Mouse (Mus musculus) stomach, postnatal 0 days (tissue): Measurements from ENCODE around the gene Rnf157.

Source experiments
- CTCF ChIP-seq: IDR thresholded peaks from 2 replicates; pipeline ENCODE4 v1.5.1; 2016; ENCODE audit warnings: antibody characterized with exemption, low read depth, mild to moderate bottlenecking, moderate library complexity
- EP300 ChIP-seq: optimal IDR thresholded peaks from 2 replicates; pipeline ENCODE3; 2016; ENCODE audit warnings: antibody characterized with exemption

DNA sequence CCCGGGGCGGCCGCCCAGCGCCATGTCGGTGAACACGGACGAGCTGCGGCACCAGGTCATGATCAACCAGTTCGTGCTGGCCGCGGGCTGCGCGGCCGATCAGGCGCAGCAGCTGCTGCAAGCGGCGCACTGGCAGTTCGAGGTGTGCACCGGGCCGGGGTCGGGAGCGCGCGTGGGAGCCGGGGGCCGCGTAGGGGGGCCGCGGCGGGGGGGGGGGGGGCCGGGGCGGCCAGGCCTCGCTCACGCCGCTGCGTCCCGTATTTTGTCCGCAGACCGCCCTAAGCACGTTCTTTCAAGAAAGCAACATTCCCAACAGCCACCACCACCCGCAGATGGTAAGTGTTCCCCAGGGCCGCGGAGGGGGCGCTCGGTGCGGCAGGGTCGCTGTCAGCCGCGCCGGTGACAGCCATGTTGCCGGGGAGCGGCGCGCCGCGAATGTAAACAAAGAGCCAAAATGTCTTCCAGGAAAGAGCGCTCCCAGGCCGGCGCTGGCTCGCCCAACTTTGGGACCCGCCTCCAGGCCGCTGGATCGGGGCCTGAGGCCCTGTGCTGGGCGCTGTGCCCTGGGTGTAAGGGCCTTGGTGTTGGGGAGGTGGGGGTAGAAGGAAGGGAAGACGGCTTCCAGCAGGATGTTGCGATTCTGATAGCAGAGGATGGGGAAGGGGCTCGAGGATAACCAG lies 21.6 kb upstream of the Rnf157 start:
- TF ChIP-seq EP300 (no peak), CTCF (peak; percentile 12; the same call in 1 of the 2 replicates)
